Mouse (Mus musculus) cerebellum, postnatal 25 days (tissue): ENCODE measurements around the gene Gm10718.
"Not testable (repeated sequence)": the region's sequence is repeated elsewhere in the genome, so short reads cannot be mapped to it uniquely, and the experiment has no call there.

Experiments used
- DNase-seq, 2 experiments: peaks; one replicate each; pipeline ENCODE4 v3.0.0; 2021; ENCODE audit warnings: mixed read lengths in 2 of 2

The Gm10718 gene

GRCm38 (mm10) chr9:3025653-3026052 is 2.3 kb downstream of the Gm10718 start:
- DNase-seq = peak; percentile 40 to 48

DNA sequence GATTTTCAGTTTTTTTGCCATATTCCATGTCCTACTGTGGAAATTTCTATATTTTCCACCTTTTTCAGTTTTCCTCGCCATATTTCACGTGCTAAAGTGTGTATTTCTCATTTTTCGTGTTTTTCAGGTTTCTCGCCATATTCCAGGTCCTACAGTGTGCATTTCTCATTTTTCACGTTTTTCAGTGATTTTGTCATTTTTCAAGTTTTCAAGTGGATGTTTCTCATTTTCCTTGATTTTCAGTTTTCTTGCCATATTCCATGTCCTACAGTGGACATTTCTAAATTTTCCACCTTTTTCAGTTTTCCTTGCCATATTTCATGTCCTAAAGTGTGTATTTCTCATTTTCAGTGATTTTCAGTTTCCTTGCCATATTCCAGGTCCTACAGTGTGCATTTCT is 2.8 kb downstream of the Gm10718 start:
- not testable (repeated sequence) for DNase-seq

DNA sequence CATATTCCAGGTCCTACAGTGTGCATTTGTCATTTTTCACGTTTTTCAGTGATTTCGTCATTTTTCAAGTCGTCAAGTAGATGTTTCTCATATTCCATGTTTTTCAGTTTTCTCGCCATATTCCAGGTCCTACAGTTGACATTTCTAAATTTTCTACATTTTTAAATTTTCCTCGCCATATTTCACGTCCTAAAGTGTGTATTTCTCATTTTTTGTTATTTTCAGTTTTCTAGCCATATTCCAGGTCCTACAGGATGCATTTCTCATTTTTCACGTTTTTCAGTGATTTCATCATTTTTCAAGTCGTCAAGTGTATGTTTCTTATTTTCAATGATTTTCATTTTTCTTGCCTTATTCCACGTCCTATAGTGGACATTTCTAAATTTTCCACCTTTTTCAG is 3.4 kb downstream of the Gm10718 start:
- peak in 1 of 2 experiments; percentile 6 for DNase-seq

DNA sequence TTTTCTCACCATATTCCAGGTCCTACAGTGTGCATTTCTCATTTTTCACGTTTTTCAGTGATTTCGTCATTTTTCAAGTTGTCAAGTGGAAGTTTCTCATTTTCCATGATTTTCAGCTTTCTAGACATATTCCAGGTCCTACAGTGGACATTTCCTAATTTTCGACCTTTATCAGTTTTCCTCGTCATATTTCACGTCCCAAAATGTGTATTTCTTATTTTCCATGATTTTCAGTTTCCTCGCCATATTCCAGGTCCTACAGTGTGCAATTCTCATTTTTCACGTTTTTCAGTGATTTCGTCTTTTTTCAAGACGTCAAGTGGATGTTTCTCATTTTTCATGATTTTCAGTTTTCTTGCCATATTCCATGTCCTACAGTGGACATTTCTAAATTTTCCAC is 3.9 kb downstream of the Gm10718 start:
- not testable (repeated sequence) for DNase-seq

DNA sequence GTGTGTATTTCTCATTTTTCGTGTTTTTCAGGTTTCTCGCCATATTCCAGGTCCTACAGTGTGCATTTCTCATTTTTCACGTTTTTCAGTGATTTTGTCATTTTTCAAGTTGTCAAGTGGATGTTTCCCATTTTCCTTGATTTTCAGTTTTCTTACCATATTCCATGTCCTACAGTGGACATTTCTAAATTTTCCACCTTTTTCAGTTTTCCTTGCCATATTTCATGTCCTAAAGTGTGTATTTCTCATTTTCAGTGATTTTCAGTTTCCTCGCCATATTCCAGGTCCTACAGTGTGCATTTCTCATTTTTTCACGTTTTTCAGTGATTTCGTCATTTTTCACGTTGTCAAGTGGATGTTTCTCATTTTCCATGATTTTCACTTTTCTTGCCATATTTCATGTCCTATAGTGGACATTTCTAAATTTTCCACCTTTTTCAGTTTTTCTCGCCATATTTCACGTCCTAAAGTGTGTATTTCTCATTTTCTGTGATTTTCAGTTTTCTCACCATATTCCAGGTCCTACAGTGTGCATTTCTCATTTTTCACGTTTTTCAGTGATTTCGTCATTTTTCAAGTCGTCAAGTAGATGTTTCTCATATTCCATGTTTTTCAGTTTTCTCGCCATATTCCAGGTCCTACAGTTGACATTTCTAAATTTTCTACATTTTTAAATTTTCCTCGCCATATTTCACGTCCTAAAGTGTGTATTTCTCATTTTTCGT is 6.1 kb downstream of the Gm10718 start:
- peak; percentile 12 to 16 for DNase-seq

DNA sequence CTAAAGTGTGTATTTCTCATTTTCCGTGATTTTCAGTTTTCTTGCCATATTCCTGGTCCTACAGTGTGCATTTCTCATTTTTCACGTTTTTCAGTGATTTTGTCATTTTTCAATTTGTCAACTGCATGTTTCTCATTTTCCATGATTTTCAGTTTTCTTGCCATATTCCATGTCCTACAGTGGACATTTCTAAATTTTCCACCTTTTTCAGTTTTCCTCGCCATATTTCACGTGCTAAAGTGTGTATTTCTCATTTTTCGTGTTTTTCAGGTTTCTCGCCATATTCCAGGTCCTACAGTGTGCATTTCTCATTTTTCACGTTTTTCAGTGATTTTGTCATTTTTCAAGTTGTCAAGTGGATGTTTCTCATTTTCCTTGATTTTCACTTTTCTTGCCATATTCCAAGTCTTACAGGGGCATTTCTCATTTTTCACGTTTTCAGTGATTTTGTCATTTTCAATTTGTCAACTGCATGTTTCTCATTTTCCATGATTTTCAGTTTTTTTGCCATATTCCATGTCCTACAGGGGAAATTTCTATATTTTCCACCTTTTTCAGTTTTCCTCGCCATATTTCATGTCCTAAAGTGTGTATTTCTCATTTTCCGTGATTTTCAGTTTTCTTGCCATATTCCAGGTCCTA is 7.5 kb downstream of the Gm10718 start:
- peak in 1 of 2 experiments; percentile 2 for DNase-seq

DNA sequence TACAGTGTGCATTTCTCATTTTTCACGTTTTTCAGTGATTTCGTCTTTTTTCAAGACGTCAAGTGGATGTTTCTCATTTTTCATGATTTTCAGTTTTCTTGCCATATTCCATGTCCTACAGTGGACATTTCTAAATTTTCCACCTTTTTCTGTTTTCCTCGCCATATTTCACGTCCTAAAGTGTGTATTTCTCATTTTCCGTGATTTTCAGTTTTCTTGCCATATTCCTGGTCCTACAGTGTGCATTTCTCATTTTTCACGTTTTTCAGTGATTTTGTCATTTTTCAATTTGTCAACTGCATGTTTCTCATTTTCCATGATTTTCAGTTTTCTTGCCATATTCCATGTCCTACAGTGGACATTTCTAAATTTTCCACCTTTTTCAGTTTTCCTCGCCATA is 11.0 kb downstream of the Gm10718 start, which contains the start of gene Gm17535:
TSS of gene Gm17535 (plus strand) at position 301 of the 400 bp plus-strand sequence.
- not testable (repeated sequence) for DNase-seq

- not testable (repeated sequence) for DNase-seq
Observed at GRCm38 (mm10) chr9:3036577-3036976, 13.2 kb downstream of the Gm10718 start, which contains the start of gene Gm10715. TSS of gene Gm10715 (plus strand) at chr9:3036877.

GRCm38 (mm10) chr9:3038161-3038560 is 14.8 kb downstream of the Gm10718 start:
- not testable (repeated sequence) for DNase-seq
